Mouse (Mus musculus) midbrain, embryonic 16.5 days (tissue): Measurements from ENCODE around the gene Rpl9-ps6. TPM values are rescaled to one million over a fixed set of nuclear protein-coding genes. Genes with fewer than 3 reads are reported as not detected.

Experiments
- ATAC-seq: fragments of 200-750 bp; cut with Nextera tagmentation; 2 replicates; pipeline ENCODE4 v1.8.0; 2017; ENCODE audit warnings: moderate TSS enrichment
- H3K27ac ChIP-seq: fragments of 300-500 bp; sonication (generic); 2 replicates; pipeline ENCODE4 v1.5.1; 2014; ENCODE audit warnings: mild to moderate bottlenecking, low read length, mixed read lengths
- H3K27me3 ChIP-seq: fragments of 300-500 bp; sonication (generic); 2 replicates; pipeline ENCODE4 v1.6.1; 2014; ENCODE audit warnings: low read depth, low read length, mixed read lengths; ENCODE audit not compliant: control insufficient read depth, insufficient read depth
- H3K36me3 ChIP-seq: fragments of 300-500 bp; sonication (generic); 2 replicates; pipeline ENCODE4 v1.6.1; 2014; ENCODE audit warnings: mild to moderate bottlenecking, low read length, moderate library complexity, mixed read lengths; ENCODE audit not compliant: control insufficient read depth, insufficient read depth
- H3K4me1 ChIP-seq: fragments of 300-500 bp; sonication (generic); 2 replicates; pipeline ENCODE4 v1.6.1; 2014; ENCODE audit warnings: mild to moderate bottlenecking, low read length, mixed read lengths; ENCODE audit not compliant: control insufficient read depth, insufficient read depth
- H3K4me2 ChIP-seq: fragments of 300-500 bp; sonication (generic); 2 replicates; pipeline ENCODE4 v1.6.1; 2014; ENCODE audit warnings: mild to moderate bottlenecking, low read length, mixed read lengths
- H3K4me3 ChIP-seq: fragments of 300-500 bp; sonication (generic); 2 replicates; pipeline ENCODE4 v1.5.1; 2014; ENCODE audit warnings: low read depth, mild to moderate bottlenecking, low read length, moderate library complexity, mixed read lengths
- H3K9ac ChIP-seq: fragments of 300-500 bp; sonication (generic); 2 replicates; pipeline ENCODE4 v1.6.1; 2014; ENCODE audit warnings: low read depth, low read length, mixed read lengths
- H3K9me3 ChIP-seq: fragments of 300-500 bp; sonication (generic); replicated peaks from 2 replicates; pipeline ENCODE4 v1.6.1; 2014; ENCODE audit warnings: mild to moderate bottlenecking, low read length, mixed read lengths; ENCODE audit not compliant: control insufficient read depth, poor library complexity, severe bottlenecking
- WGBS: fragments of 180-500 bp; shearing (Covaris S2); extraction: QIAGEN DNeasy Blood & Tissue Kit; methylation state at CpG from one replicate; pipeline ENCODE4 v1.1.7; 2014; 5-methylcytosine and 5-hydroxymethylcytosine counted together
- polyA plus RNA-seq: library from polyadenylated mRNA; unstranded; fragments of >200 nt; fragmentation: Nextera tagmentation; extraction: Ambion mirVana; gene quantifications from 2 replicates; pipeline ENCODE4 v1.2.1, GENCODE M21; 2015

The Rpl9-ps6 gene
- polyA plus RNA-seq, 1 experiment from 2014 or later = 48.2 TPM

DNA sequence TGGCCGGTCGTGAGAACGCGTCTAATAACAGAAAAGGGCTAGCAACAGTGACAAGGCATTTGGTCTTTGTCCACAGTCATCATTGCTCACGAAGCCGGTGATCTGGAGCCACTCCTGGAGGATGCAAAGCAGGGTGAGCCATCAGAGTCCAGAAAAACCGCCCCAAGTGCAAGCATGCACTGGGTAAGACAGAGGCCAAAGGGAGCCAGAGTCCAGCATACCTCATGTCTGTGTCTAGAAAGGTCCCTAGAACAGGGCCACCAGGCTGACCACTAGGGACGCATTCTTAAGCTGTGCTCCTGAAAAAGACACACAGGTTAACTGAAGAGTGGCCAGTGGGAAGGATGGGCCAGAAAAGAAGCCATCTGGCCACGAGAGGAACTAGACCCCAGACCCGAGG, 17.4 kb downstream of the Rpl9-ps6 start:
- ATAC-seq = no peak
- H3K36me3 ChIP-seq = no peaks in the 10 kb centered on the region
- WGBS = 91% methylated on average over 10 of the region's 10 CpGs
- H3K4me3 ChIP-seq = no peak overlapping the region
- no peak overlapping the region for H3K27ac ChIP-seq
- H3K9ac ChIP-seq = no peak overlapping the region
- H3K27me3 ChIP-seq = no peaks in the 10 kb centered on the region
- H3K4me1 ChIP-seq = no peaks in the 10 kb centered on the region
- no peak overlapping the region for H3K4me2 ChIP-seq
- no peaks in the 10 kb centered on the region for H3K9me3 ChIP-seq

DNA sequence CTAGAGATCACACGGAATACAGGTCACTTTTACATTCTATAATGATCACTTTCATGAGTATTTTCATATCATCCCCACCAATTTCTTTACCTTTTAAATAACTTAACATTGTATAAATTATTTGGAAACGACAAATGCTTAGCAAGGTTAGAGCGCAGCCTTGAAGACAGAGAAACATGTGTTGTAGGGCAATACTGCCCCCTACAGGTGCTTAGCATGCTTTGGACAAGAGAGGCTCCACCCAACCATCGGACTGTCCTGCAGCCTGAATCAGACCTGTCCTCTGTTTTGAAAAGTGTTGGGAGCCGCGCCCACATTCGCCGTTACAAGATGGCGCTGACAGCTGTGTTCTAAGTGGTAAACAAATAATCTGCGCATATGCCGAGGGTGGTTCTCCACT, 24.8 kb downstream of the Rpl9-ps6 start:
- Histone ChIP-seq H3K27ac (no peak overlapping the region), H3K9me3 (no peaks in the 10 kb centered on the region), H3K36me3 (no peaks in the 10 kb centered on the region), H3K4me3 (no peak overlapping the region), H3K4me1 (no peaks in the 10 kb centered on the region), H3K4me2 (no peak overlapping the region), H3K27me3 (no peaks in the 10 kb centered on the region), H3K9ac (no peak overlapping the region)
- 93% methylated on average over 9 of the region's 11 CpGs for WGBS
- ATAC-seq = no peak

DNA sequence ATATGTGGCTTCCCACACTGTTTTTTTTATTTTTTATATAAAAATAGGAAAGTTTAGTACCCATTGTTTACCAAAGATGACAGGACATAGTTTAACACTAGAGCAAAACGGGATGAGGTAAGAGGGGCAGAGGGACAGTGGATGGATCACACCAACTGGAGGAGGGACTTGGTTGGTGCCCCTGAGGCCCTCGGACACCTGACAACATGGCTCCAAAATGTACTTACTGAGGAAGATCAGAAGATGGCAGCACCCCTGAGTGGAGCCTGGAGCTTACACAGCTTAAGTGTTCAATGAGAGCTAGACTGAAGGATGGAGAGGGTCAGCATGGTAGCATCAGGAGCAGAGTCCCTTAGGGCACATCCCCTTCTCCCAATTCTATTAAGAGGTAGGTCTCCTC, 27.0 kb downstream of the Rpl9-ps6 start:
- H3K4me3 ChIP-seq = no peak overlapping the region
- no peak overlapping the region for H3K27ac ChIP-seq
- H3K4me1 ChIP-seq = no peaks in the 10 kb centered on the region
- no peak overlapping the region for H3K9ac ChIP-seq
- no peaks in the 10 kb centered on the region for H3K27me3 ChIP-seq
- no peak overlapping the region for H3K4me2 ChIP-seq
- H3K9me3 ChIP-seq = no peaks in the 10 kb centered on the region
- 92% methylated on average over 2 of the region's 2 CpGs for whole genome bisulfite sequencing
- no peak for ATAC-seq
- H3K36me3 ChIP-seq = no peaks in the 10 kb centered on the region

DNA sequence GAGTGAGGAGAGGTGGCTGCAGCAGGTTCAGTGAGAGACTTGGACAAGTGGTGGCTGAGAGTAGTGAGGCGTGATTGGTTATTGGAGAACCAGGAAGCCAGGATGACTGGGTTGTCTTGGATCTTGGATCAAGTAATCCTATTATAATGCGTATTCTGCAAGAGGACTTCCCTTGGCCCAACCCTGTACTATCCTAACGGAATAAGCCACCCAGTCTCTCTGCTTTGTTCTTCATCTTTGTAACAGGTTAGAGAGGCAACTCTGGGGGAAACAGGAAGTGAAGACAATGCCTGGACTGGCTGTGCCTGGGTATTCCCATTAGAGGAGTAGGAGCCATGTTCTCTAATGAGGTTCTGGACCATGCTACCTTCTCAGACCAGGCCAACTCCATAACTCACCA, 40.5 kb downstream of the Rpl9-ps6 start:
- H3K27me3 ChIP-seq = no peaks in the 10 kb centered on the region
- H3K9me3 ChIP-seq = no peaks in the 10 kb centered on the region
- no peaks in the 10 kb centered on the region for H3K4me1 ChIP-seq
- ATAC-seq = no peak
- 83% methylated on average over 3 of the region's 3 CpGs for WGBS
- no peak overlapping the region for H3K27ac ChIP-seq
- H3K36me3 ChIP-seq = no peaks in the 10 kb centered on the region
- H3K9ac ChIP-seq = no peak overlapping the region
- H3K4me2 ChIP-seq = no peak overlapping the region
- no peak overlapping the region for H3K4me3 ChIP-seq

DNA sequence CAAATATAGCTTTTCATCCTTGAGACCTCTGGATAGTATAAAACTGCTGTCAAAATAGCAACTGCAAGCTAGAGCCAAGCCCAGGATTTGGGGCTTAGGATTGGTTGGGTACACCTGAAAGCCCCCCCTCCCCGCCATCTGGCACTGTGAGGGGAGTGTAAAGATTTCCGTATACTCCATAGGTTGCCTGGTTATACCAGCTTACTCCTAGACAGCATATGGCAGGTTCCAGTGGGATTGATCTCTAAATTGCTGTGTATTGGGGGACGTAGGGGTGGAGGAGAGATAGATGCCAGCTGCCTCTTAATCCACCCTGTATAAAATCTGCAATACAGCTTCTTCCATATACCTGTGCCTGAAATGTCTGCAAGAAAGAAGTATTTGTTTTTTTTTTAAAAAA, 41.7 kb downstream of the Rpl9-ps6 start:
- no peak overlapping the region for H3K27ac ChIP-seq
- ATAC-seq = no peak
- 78% methylated on average over 3 of the region's 3 CpGs for WGBS
- no peaks in the 10 kb centered on the region for H3K27me3 ChIP-seq
- no peak overlapping the region for H3K9ac ChIP-seq
- no peak overlapping the region for H3K4me3 ChIP-seq
- H3K9me3 ChIP-seq = no peaks in the 10 kb centered on the region
- H3K4me2 ChIP-seq = no peak overlapping the region
- no peaks in the 10 kb centered on the region for H3K36me3 ChIP-seq
- H3K4me1 ChIP-seq = no peaks in the 10 kb centered on the region

DNA sequence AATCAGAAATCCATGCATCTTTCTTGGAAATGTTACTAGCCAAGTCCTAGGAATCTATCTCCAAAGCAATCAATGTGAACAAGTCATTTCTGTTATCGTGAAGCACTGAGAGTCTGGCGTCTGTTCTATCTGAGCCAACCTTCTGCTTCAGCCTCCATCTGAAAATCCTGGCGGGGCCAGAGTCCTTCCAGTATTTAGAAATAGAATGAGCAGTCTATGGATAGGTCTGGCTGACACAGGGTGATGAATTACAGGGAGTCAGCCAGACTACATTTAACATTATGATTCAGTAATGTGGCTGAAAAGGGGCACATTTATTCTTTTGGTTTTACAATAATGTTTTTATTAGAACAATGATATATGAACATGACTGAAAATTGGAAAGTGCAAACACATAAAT, 47.3 kb downstream of the Rpl9-ps6 start:
- H3K4me1 ChIP-seq = no peaks in the 10 kb centered on the region
- no peaks in the 10 kb centered on the region for H3K36me3 ChIP-seq
- no peak overlapping the region for H3K4me2 ChIP-seq
- no peak overlapping the region for H3K4me3 ChIP-seq
- H3K27me3 ChIP-seq = no peaks in the 10 kb centered on the region
- no peak overlapping the region for H3K27ac ChIP-seq
- ATAC-seq = no peak
- H3K9me3 ChIP-seq = no peaks in the 10 kb centered on the region
- WGBS = 80% methylated on average over 3 of the region's 3 CpGs
- no peak overlapping the region for H3K9ac ChIP-seq

DNA sequence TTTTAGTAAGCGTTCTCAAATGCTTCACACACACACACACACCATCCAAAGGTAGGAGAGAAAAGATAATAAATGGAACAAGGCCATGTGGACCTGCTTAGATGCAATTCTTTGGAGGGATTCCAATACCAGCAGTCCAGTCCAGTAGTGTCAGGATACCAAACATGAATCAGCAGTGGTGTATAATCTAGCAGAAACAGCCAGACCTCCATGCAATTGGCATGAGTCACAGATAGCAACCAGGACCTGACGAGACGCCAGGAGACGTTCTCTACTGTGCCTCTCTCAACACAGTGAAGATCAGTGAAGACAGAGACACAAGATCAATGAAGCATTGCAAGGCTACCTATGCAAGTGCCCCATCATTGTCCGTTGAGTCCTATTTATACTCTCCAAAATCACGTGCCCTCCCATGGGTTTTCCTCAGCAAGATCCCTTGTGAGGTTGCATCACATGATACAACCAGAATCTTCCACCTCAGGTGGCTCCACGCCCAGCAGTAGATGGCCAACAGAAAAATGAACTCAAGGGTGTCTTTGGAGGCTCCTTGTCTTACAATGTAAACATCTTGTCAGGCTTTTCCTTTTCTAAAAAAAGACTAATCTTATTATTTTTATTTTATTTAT, 49.6 kb downstream of the Rpl9-ps6 start:
- Histone ChIP-seq H3K36me3 (no peaks in the 10 kb centered on the region), H3K4me1 (no peaks in the 10 kb centered on the region), H3K27me3 (no peaks in the 10 kb centered on the region), H3K9me3 (no peaks in the 10 kb centered on the region), H3K4me3 (no peak overlapping the region), H3K9ac (no peak overlapping the region), H3K4me2 (no peak overlapping the region), H3K27ac (no peak overlapping the region)
- ATAC-seq = no peak
- WGBS = 87% methylated on average over 7 of the region's 7 CpGs

Other genes starting within 250 kb of the Rpl9-ps6 start
- 20.2 and 21.5 TPM in 2 replicates for gene Sgms1, start 76.9 kb downstream of the Rpl9-ps6 start, polyA plus RNA-seq
- gene Minpp1, start 19.2 kb upstream of the Rpl9-ps6 start, polyA plus RNA-seq = 64.4 and 65.4 TPM in 2 replicates
- 0.67 and 1.0 TPM in 2 replicates for gene Papss2, start 129.2 kb upstream of the Rpl9-ps6 start, polyA plus RNA-seq